Comparison of ENCODE assay signal across 10 mouse cellular contexts in the genomic region with DNA sequence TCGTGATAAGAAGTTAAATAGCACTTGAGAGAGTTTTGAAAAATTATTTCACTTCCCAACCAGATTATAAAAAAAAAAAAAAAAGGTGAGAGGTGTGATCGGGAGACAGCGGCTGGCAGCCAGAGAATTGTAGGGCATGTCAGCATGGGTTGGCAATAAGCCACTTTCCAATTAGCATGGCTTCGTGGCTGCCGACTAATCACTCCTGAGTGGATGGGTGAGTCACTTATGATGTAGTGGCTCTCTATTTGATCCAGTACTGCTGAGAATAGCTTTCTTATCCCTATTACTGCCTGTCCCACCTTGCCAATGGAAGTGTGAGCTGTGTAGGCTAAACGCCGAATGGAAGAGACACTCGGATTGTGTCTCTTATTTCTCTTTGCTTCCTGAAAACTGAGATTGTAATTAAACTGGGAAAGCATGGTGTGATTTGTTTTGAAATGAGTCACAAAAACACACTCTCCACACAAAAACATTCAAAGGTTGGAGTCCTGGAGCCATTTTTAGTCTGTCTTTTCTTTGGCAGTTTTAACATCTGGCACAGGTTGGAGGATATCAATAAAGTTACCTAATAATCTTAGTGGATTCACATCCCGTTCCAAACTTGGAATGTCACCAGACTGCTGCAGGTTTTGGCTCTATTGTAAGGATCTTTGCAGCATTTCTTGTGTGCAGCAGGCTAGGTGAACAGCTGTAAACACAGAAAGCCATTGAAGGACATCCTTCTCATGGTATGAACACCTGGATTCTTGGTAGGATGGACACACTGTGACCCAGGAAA.
DNase-seq lines count a peak whose midpoint lies in the region; ATAC-seq and TF ChIP-seq lines count a peak whose summit lies in the region.
"Had no signal": no experiment of that assay in that cellular context is flagged by ENCODE, and none has a peak within 500 bp of the region (broad histone marks: within the 10 kb centered on the region; RNA-seq: fewer than 3 reads in every experiment).

No protein-coding gene starts in this region.

- DNase-seq in midbrain, embryonic 10.5 days (ENCODE audit: low spot score) = no peak
- peak; percentile 68 to 88 for DNase-seq in cerebellum, adult 2 months
- peak; percentile 59 for DNase-seq in forebrain, postnatal 0 days
- DNase-seq in retina, embryonic 14.5 days (ENCODE audit: low spot score) = peak; percentile 48
- no peak for DNase-seq in kidney, adult 2 months
- DNase-seq in spleen, postnatal 14 days (ENCODE audit: low spot score in 2 of 2) = no peak
- no peak for DNase-seq in urinary bladder, postnatal 14 days (ENCODE audit: low spot score)
- DNase-seq: kidney, adult 9 months; lung, postnatal 10 days had no signal

- no peaks in the 10 kb centered on the region for H3K9me3 ChIP-seq in midbrain, embryonic 13.5 days
- no peaks in the 10 kb centered on the region for H3K9me3 ChIP-seq in midbrain, embryonic 10.5 days (replicated peaks)
- H3K9me3 ChIP-seq in forebrain, postnatal 0 days (ENCODE audit: low read length) = no peaks in the 10 kb centered on the region

- no peak for TF ChIP-seq POLR2A in cerebellum, adult 2 months (IDR thresholded peaks at IDR 0.05; ENCODE audit: borderline replicate concordance, insufficient read depth, low read length)
- no peak for TF ChIP-seq POLR2A in kidney, adult 2 months (IDR thresholded peaks at IDR 0.05; ENCODE audit: low read depth, low read length)

- WGBS in midbrain, embryonic 13.5 days = 63% methylated on average over 9 of the region's 9 CpGs
- 84% methylated on average over 9 of the region's 9 CpGs for WGBS in midbrain, embryonic 10.5 days
- 21% methylated on average over 9 of the region's 9 CpGs for WGBS in cerebellum, adult 2 months
- WGBS in forebrain, postnatal 0 days = 14% methylated on average over 9 of the region's 9 CpGs
- 67% methylated on average over 9 of the region's 9 CpGs for WGBS in kidney, adult 2 months

- peaks cover 34% of the 10 kb centered on the region for H3K4me1 ChIP-seq in midbrain, embryonic 13.5 days (replicated peaks)
- H3K4me1 ChIP-seq in midbrain, embryonic 10.5 days = peaks cover 38% of the 10 kb centered on the region
- H3K4me1 ChIP-seq in cerebellum, adult 2 months (ENCODE audit: control insufficient read depth, insufficient read depth, low read length) = peaks cover 3% of the 10 kb centered on the region
- peaks cover 27% of the 10 kb centered on the region for H3K4me1 ChIP-seq in forebrain, postnatal 0 days (ENCODE audit: insufficient read depth)
- H3K4me1 ChIP-seq in kidney, adult 2 months (ENCODE audit: control insufficient read depth, insufficient read depth, low read length) = 0 out of 2 replicates have a peak, but pooled peaks cover 2% of the 10 kb centered on the region

- no peak overlapping the region for H3K9ac ChIP-seq in midbrain, embryonic 13.5 days (replicated peaks)
- no peak overlapping the region for H3K9ac ChIP-seq in forebrain, postnatal 0 days

- H3K4me3 ChIP-seq in midbrain, embryonic 13.5 days (replicated peaks) = no peak overlapping the region
- H3K4me3 ChIP-seq in midbrain, embryonic 10.5 days = no peak overlapping the region
- no peak overlapping the region for H3K4me3 ChIP-seq in cerebellum, adult 2 months (replicated peaks; ENCODE audit: insufficient read depth, low read depth, low read length)
- no peak overlapping the region for H3K4me3 ChIP-seq in forebrain, postnatal 0 days (ENCODE audit: low read depth, low read length)
- H3K4me3 ChIP-seq in kidney, adult 2 months (ENCODE audit: insufficient read depth, low read depth, low read length) = no peak overlapping the region

- H3K27me3 ChIP-seq in midbrain, embryonic 13.5 days = no peaks in the 10 kb centered on the region
- no peaks in the 10 kb centered on the region for H3K27me3 ChIP-seq in midbrain, embryonic 10.5 days (ENCODE audit: low read depth, poor library complexity, severe bottlenecking)
- H3K27me3 ChIP-seq in cerebellum, adult 2 months (ENCODE audit: control insufficient read depth, insufficient read depth, low read length) = no peaks in the 10 kb centered on the region
- no peaks in the 10 kb centered on the region for H3K27me3 ChIP-seq in forebrain, postnatal 0 days (ENCODE audit: insufficient read depth, low read length)
- H3K27me3 ChIP-seq in kidney, adult 2 months (replicated peaks; ENCODE audit: control insufficient read depth, insufficient read depth, low read length) = no peaks in the 10 kb centered on the region

- no peak overlapping the region for H3K4me2 ChIP-seq in midbrain, embryonic 13.5 days (replicated peaks)
- H3K4me2 ChIP-seq in forebrain, postnatal 0 days (ENCODE audit: low read depth) = no peak overlapping the region

- H3K36me3 ChIP-seq in midbrain, embryonic 13.5 days = no peaks in the 10 kb centered on the region; the same call in none of the 2 replicates
- H3K36me3 ChIP-seq in midbrain, embryonic 10.5 days = peaks cover 13% of the 10 kb centered on the region
- H3K36me3 ChIP-seq in forebrain, postnatal 0 days (ENCODE audit: insufficient read depth) = no peaks in the 10 kb centered on the region
- no peaks in the 10 kb centered on the region for H3K36me3 ChIP-seq in kidney, adult 2 months (ENCODE audit: control insufficient read depth, insufficient read depth, low read length)

- no peak for TF ChIP-seq CTCF in cerebellum, adult 2 months (IDR thresholded peaks at IDR 0.05; ENCODE audit: borderline replicate concordance, insufficient read depth, low read depth, low read length)
- TF ChIP-seq CTCF in forebrain, postnatal 0 days (IDR thresholded peaks at IDR 0.05; ENCODE audit: low read depth) = no peak
- TF ChIP-seq CTCF in kidney, adult 2 months (conservative IDR thresholded peaks at IDR 0.05; ENCODE audit: insufficient read depth, insufficient read length, low read depth, low read length) = no peak

- ATAC-seq in midbrain, embryonic 13.5 days = peak; percentile 47; the same call in 1 of the 2 replicates
- ATAC-seq in forebrain, postnatal 0 days = no peak

- no peak overlapping the region for H3K27ac ChIP-seq in midbrain, embryonic 13.5 days
- H3K27ac ChIP-seq in midbrain, embryonic 10.5 days (replicated peaks) = no peak overlapping the region
- H3K27ac ChIP-seq in cerebellum, adult 2 months (ENCODE audit: insufficient read depth, low read length) = no peak overlapping the region
- 0 out of 2 replicates have a peak overlapping the region, but pooled peaks have one; percentile 21 for H3K27ac ChIP-seq in forebrain, postnatal 0 days (ENCODE audit: low read depth, low read length)
- H3K27ac ChIP-seq in kidney, adult 2 months (ENCODE audit: insufficient read depth, low read depth, low read length) = no peak overlapping the region

Comparison
In these comparisons a context has a peak if more than half of its experiments do, and no peak if none do; other contexts are left out.
1. DNase-seq: peak in cerebellum, adult 2 months (2 of 2), forebrain, postnatal 0 days (single experiment) and retina, embryonic 14.5 days (single experiment); none in midbrain, embryonic 10.5 days (single experiment), kidney, adult 2 months (single experiment), spleen, postnatal 14 days (0 of 2) and urinary bladder, postnatal 14 days (single experiment).